ENCODE assay signal across 8 mouse cellular contexts in genomic region chr1:134962821-134963220, GRCm38 (mm10). TPM values are rescaled to one million over a fixed set of nuclear protein-coding genes. Genes with fewer than 3 reads are reported as not detected.
DNase-seq lines count a peak whose midpoint lies in the region; ATAC-seq and TF ChIP-seq lines count a peak whose summit lies in the region.

No protein-coding gene starts in this region.

- H3K9ac ChIP-seq in forebrain, embryonic 13.5 days = peak overlapping the region; percentile 71
- peak overlapping the region; percentile 36 for H3K9ac ChIP-seq in midbrain, embryonic 14.5 days (replicated peaks; ENCODE audit: low read length)

- 0 out of 2 replicates have a peak, but pooled peaks cover 3% of the 10 kb centered on the region for H3K4me1 ChIP-seq in cerebellum, adult 2 months (ENCODE audit: control insufficient read depth, insufficient read depth, low read length)
- peaks cover 17% of the 10 kb centered on the region for H3K4me1 ChIP-seq in forebrain, embryonic 13.5 days
- H3K4me1 ChIP-seq in midbrain, embryonic 14.5 days (ENCODE audit: control insufficient read depth, insufficient read depth, low read length) = 0 out of 2 replicates have a peak, but pooled peaks cover 7% of the 10 kb centered on the region

- DNase-seq in cerebellum, adult 2 months = peak; percentile 35 to 40
- DNase-seq in cerebellum, postnatal 4 days (ENCODE audit: low spot score in 2 of 2) = no peak
- peak; percentile 41 for DNase-seq in MN1 (ENCODE audit: low spot score)
- peak; percentile 25 to 43 for DNase-seq in kidney, postnatal 4 days
- peak; percentile 53 for DNase-seq in midbrain, embryonic 14.5 days
- DNase-seq in urinary bladder, postnatal 36 days (ENCODE audit: low spot score in 2 of 2) = no peak
- DNase-seq in urinary bladder, postnatal 25 days (ENCODE audit: low spot score) = no peak

- WGBS in cerebellum, adult 2 months = under 1% methylated on average over 11 of the region's 11 CpGs
- 4% methylated on average over 11 of the region's 11 CpGs for WGBS in forebrain, embryonic 13.5 days
- 3% methylated on average over 11 of the region's 11 CpGs for WGBS in midbrain, embryonic 14.5 days

- 0 out of 2 replicates have a peak, but pooled peaks have one; percentile 22 for ATAC-seq in forebrain, embryonic 13.5 days
- no peak for ATAC-seq in midbrain, embryonic 14.5 days (ENCODE audit: low FRiP score, low TSS enrichment)

- H3K4me3 ChIP-seq in cerebellum, adult 2 months (replicated peaks; ENCODE audit: insufficient read depth, low read depth, low read length) = peak overlapping the region; percentile 67
- peak overlapping the region; percentile 70 for H3K4me3 ChIP-seq in forebrain, embryonic 13.5 days
- H3K4me3 ChIP-seq in midbrain, embryonic 14.5 days (replicated peaks; ENCODE audit: low read depth, low read length) = peak overlapping the region; percentile 52

- no peak overlapping the region for H3K27ac ChIP-seq in cerebellum, adult 2 months (ENCODE audit: insufficient read depth, low read length)
- no peak overlapping the region for H3K27ac ChIP-seq in forebrain, embryonic 13.5 days
- H3K27ac ChIP-seq in midbrain, embryonic 14.5 days (replicated peaks; ENCODE audit: low read depth, low read length) = no peak overlapping the region

- peak overlapping the region; percentile 68 for H3K4me2 ChIP-seq in forebrain, embryonic 13.5 days
- H3K4me2 ChIP-seq in midbrain, embryonic 14.5 days (ENCODE audit: low read length) = peak overlapping the region; percentile 56

- H3K27me3 ChIP-seq in cerebellum, adult 2 months (ENCODE audit: control insufficient read depth, insufficient read depth, low read length) = no peaks in the 10 kb centered on the region
- H3K27me3 ChIP-seq in forebrain, embryonic 13.5 days = peaks cover 7% of the 10 kb centered on the region; the same call in 1 of the 2 replicates
- H3K27me3 ChIP-seq in midbrain, embryonic 14.5 days (ENCODE audit: control insufficient read depth, insufficient read depth, low read length) = peaks cover 6% of the 10 kb centered on the region; the same call in 1 of the 2 replicates

- H3K9me3 ChIP-seq in forebrain, embryonic 13.5 days (replicated peaks) = no peaks in the 10 kb centered on the region
- H3K9me3 ChIP-seq in midbrain, embryonic 14.5 days (ENCODE audit: control insufficient read depth, low read length) = no peaks in the 10 kb centered on the region

- no peak for TF ChIP-seq POLR2A in cerebellum, adult 2 months (IDR thresholded peaks at IDR 0.05; ENCODE audit: borderline replicate concordance, insufficient read depth, low read length)

- TF ChIP-seq CTCF in cerebellum, adult 2 months (IDR thresholded peaks at IDR 0.05; ENCODE audit: borderline replicate concordance, insufficient read depth, low read depth, low read length) = peak; percentile 18; the same call in 1 of the 2 replicates

- H3K36me3 ChIP-seq in forebrain, embryonic 13.5 days (ENCODE audit: poor library complexity, severe bottlenecking) = peaks cover 4% of the 10 kb centered on the region; the same call in 1 of the 2 replicates
- no peaks in the 10 kb centered on the region for H3K36me3 ChIP-seq in midbrain, embryonic 14.5 days (ENCODE audit: control insufficient read depth, insufficient read depth, low read length)

RNA-seq across cellular contexts. Expression of gene Ube2t, which starts 0.5 kb away (rescaled TPM):
- 2.7 and 3.5 TPM in 2 replicates for polyA plus RNA-seq in cerebellum, adult 2 months (2012; rRNA removed)
- 46.6 and 48.6 TPM in 2 replicates for polyA plus RNA-seq in forebrain, embryonic 13.5 days (2015; fragmentation: Nextera tagmentation; extraction: Ambion mirVana)
- polyA plus RNA-seq in midbrain, embryonic 14.5 days (2014; fragmentation: Nextera tagmentation; extraction: Ambion mirVana) = 9.0 and 11.7 TPM in 2 replicates

RNA-seq across cellular contexts. Expression of gene Ppp1r12b, which starts 7.1 kb away (rescaled TPM):
- polyA plus RNA-seq in cerebellum, adult 2 months (2012; rRNA removed) = 22.2 and 23.8 TPM in 2 replicates
- polyA plus RNA-seq in forebrain, embryonic 13.5 days (2015; fragmentation: Nextera tagmentation; extraction: Ambion mirVana) = 11.2 and 12.0 TPM in 2 replicates
- polyA plus RNA-seq in midbrain, embryonic 14.5 days (2014; fragmentation: Nextera tagmentation; extraction: Ambion mirVana) = 10.5 and 14.5 TPM in 2 replicates

Comparison
In these comparisons a context has a peak if more than half of its experiments do, and no peak if none do; other contexts are left out.
1. DNase-seq: peak in cerebellum, adult 2 months (2 of 2), MN1 (single experiment), kidney, postnatal 4 days (2 of 2) and midbrain, embryonic 14.5 days (single experiment); none in cerebellum, postnatal 4 days (0 of 2), urinary bladder, postnatal 36 days (0 of 2) and urinary bladder, postnatal 25 days (single experiment).
2. Peak in every context shown above with its lines, with median percentiles within 50 percentile points of each other: H3K4me3 ChIP-seq.